In genomic region chr12:80789849-80790694, GRCm38 (mm10) we compare ENCODE assay signal across 8 mouse cellular contexts. TPM values are rescaled to one million over a fixed set of nuclear protein-coding genes. Genes with fewer than 3 reads are reported as not detected.
A peak's percentile ranks its signal among the peaks of the same experiment; 100 is the strongest.
DNase-seq lines count a peak whose midpoint lies in the region; ATAC-seq lines count a peak whose summit lies in the region.

Gene Susd6 (plus strand): TSS chr12:80790510.

- H3K9me3 ChIP-seq in heart, embryonic 13.5 days: no peaks in the 10 kb centered on the region
- H3K9me3 ChIP-seq in liver, embryonic 12.5 days (replicated peaks): no peaks in the 10 kb centered on the region
- H3K9me3 ChIP-seq in stomach, embryonic 15.5 days: no peaks in the 10 kb centered on the region

- peak within 1 kb of the TSS; percentile 77 for H3K4me3 ChIP-seq in heart, embryonic 13.5 days
- peak within 1 kb of the TSS; percentile 98 for H3K4me3 ChIP-seq in liver, embryonic 12.5 days
- peak within 1 kb of the TSS; percentile 92 for H3K4me3 ChIP-seq in stomach, embryonic 15.5 days (replicated peaks)

- WGBS in heart, embryonic 13.5 days: 2% methylated on average over 55 of the region's 56 CpGs
- WGBS in liver, embryonic 12.5 days (ENCODE audit: insufficient replicate concordance): 3% methylated on average over 54 of the region's 56 CpGs
- WGBS in stomach, embryonic 15.5 days: 3% methylated on average over 51 of the region's 56 CpGs

- H3K27me3 ChIP-seq in heart, embryonic 13.5 days (replicated peaks): no peaks in the 10 kb centered on the region
- no peaks in the 10 kb centered on the region for H3K27me3 ChIP-seq in liver, embryonic 12.5 days (replicated peaks)
- H3K27me3 ChIP-seq in stomach, embryonic 15.5 days (replicated peaks): no peaks in the 10 kb centered on the region

- H3K4me2 ChIP-seq in heart, embryonic 13.5 days: peak within 1 kb of the TSS; percentile 86
- H3K4me2 ChIP-seq in liver, embryonic 12.5 days: peak within 1 kb of the TSS; percentile 82
- peak within 1 kb of the TSS; percentile 77 for H3K4me2 ChIP-seq in stomach, embryonic 15.5 days

- peak within 1 kb of the TSS; percentile 98 for H3K27ac ChIP-seq in heart, embryonic 13.5 days (replicated peaks)
- peak within 1 kb of the TSS; percentile 96 for H3K27ac ChIP-seq in liver, embryonic 12.5 days
- peak within 1 kb of the TSS; percentile 94 for H3K27ac ChIP-seq in stomach, embryonic 15.5 days

- peaks cover 45% of the 10 kb centered on the region for H3K4me1 ChIP-seq in heart, embryonic 13.5 days
- H3K4me1 ChIP-seq in liver, embryonic 12.5 days: peaks cover 82% of the 10 kb centered on the region
- H3K4me1 ChIP-seq in stomach, embryonic 15.5 days: peaks cover 18% of the 10 kb centered on the region

- peak within 1 kb of the TSS; percentile 95 for H3K9ac ChIP-seq in heart, embryonic 13.5 days
- H3K9ac ChIP-seq in liver, embryonic 12.5 days: peak within 1 kb of the TSS; percentile 98
- peak within 1 kb of the TSS; percentile 93 for H3K9ac ChIP-seq in stomach, embryonic 15.5 days

- peak; percentile 99 for DNase-seq in CD4-positive helper T cell, adult 2 months (ENCODE audit: low read depth, low spot score)
- peak; percentile 94 for DNase-seq in brain, embryonic 18.5 days (ENCODE audit: low read depth, low spot score)
- peak; percentile 100 for DNase-seq in kidney, postnatal 10 days
- DNase-seq in natural killer cell, adult 2 months (ENCODE audit: low spot score in 2 of 2): peak; percentile 96 to 99

- H3K36me3 ChIP-seq in heart, embryonic 13.5 days: 0 out of 2 replicates have a peak, but pooled peaks cover 5% of the 10 kb centered on the region
- peaks cover 21% of the 10 kb centered on the region for H3K36me3 ChIP-seq in liver, embryonic 12.5 days
- H3K36me3 ChIP-seq in stomach, embryonic 15.5 days: no peaks in the 10 kb centered on the region

- ATAC-seq in erythroid progenitor cell, adult 5-6 weeks (replicated peaks; ENCODE audit: low FRiP score, poor library complexity, severe bottlenecking): peak; percentile 96
- ATAC-seq in heart, embryonic 13.5 days (ENCODE audit: extremely low read depth, insufficient number of reproducible peaks, low FRiP score, low TSS enrichment): peak; percentile 98
- ATAC-seq in liver, embryonic 12.5 days: peak; percentile 97
- ATAC-seq in stomach, embryonic 15.5 days (ENCODE audit: insufficient read depth, low FRiP score, low read depth): peak; percentile 97

RNA-seq across cellular contexts. Expression of gene Susd6, which starts in this region (rescaled TPM):
- total RNA-seq in erythroid progenitor cell, adult 5-6 weeks (2015; ENCODE audit: low replicate concordance): 39.8 and 46.9 TPM in 2 replicates
- total RNA-seq in erythroid progenitor cell, adult 5-6 weeks (2017; ENCODE audit: low replicate concordance): 63.2 and 67.7 TPM in 2 replicates
- polyA plus RNA-seq in heart, embryonic 13.5 days (2015; fragmentation: Nextera tagmentation; extraction: Ambion mirVana): 13.6 and 14.3 TPM in 2 replicates
- polyA plus RNA-seq in liver, embryonic 12.5 days (2016; fragmentation: Nextera tagmentation; extraction: Ambion mirVana): 15.0 and 15.9 TPM in 2 replicates
- polyA plus RNA-seq in stomach, embryonic 15.5 days (2015; fragmentation: Nextera tagmentation; extraction: Ambion mirVana): 17.5 and 19.2 TPM in 2 replicates

Comparison
In these comparisons a context has a peak if more than half of its experiments do, and no peak if none do; other contexts are left out.
1. Peak in every context shown above with its lines: DNase-seq, ATAC-seq, H3K4me3 ChIP-seq and H3K27ac ChIP-seq.